Mouse (Mus musculus): Measurements from ENCODE around the gene Gm21680. TPM values are rescaled to one million over a fixed set of nuclear protein-coding genes. Genes with fewer than 3 reads are reported as not detected.

The Gm21680 gene
- polyA plus RNA-seq (2015; fragmentation: Illumina TruSeq; extraction: RNeasy Lipid Tissue Mini Kit (QIAGEN cat#74804); ENCODE audit: insufficient read depth, low read depth, low replicate concordance) = not detected

GRCm38 (mm10) chr5:25972563-25972962 is at the start of gene Gm21680:
TSS of gene Gm21680 (minus strand) at chr5:25972663.

GRCm38 (mm10) chr5:26004698-26005097 is 32.2 kb upstream of the Gm21680 start, which contains the start of gene Gm1979:
TSS of gene Gm1979 (minus strand) at chr5:26004798.

GRCm38 (mm10) chr5:25988550-25988949 is 16.1 kb upstream of the Gm21680 start, which contains the start of gene Gm21698:
TSS of gene Gm21698 (minus strand) at chr5:25988650.

DNA sequence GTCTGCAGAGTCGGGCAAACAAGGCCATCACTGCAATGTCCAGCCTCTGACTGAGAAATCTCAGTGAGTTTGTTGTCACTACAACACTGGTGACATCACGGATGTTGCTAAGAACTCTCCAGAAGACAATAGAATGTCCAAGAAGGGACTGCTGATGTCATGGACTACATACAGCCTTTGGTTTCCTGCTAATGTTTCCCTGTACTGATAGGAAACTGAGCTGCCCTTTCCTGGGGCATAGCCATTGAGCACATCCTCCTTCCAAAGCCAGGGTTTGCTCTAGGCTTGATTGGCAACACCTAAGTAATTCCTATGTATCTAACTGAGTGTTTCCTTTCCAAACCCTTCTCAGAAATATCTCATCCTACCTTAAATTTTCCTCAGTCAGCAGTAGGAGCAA is 18.1 kb downstream of the Gm21680 start, which contains the start of gene Gm21671:
Gene Gm21671, minus strand, starts transcription at position 101 of the 400 bp plus-strand sequence.

GRCm38 (mm10) chr5:25942281-25942680 is 30.2 kb downstream of the Gm21680 start, which contains the start of gene Gm21663:
TSS of gene Gm21663 (minus strand) at chr5:25942381.

Other genes starting within 250 kb of the Gm21680 start
- gene Actr3b, start 212.7 kb downstream of the Gm21680 start, polyA plus RNA-seq (2015; fragmentation: Illumina TruSeq; extraction: RNeasy Lipid Tissue Mini Kit (QIAGEN cat#74804); ENCODE audit: insufficient read depth, low read depth, low replicate concordance) = 0.54 TPM
- gene Gm21663, start 30.3 kb downstream of the Gm21680 start, polyA plus RNA-seq (2015; fragmentation: Illumina TruSeq; extraction: RNeasy Lipid Tissue Mini Kit (QIAGEN cat#74804); ENCODE audit: insufficient read depth, low read depth, low replicate concordance) = not detected
- not detected for gene Gm21671, start 18.2 kb downstream of the Gm21680 start, polyA plus RNA-seq (2015; fragmentation: Illumina TruSeq; extraction: RNeasy Lipid Tissue Mini Kit (QIAGEN cat#74804); ENCODE audit: insufficient read depth, low read depth, low replicate concordance)
- not detected for gene Gm21698, start 16.0 kb upstream of the Gm21680 start, polyA plus RNA-seq (2015; fragmentation: Illumina TruSeq; extraction: RNeasy Lipid Tissue Mini Kit (QIAGEN cat#74804); ENCODE audit: insufficient read depth, low read depth, low replicate concordance)
- gene Gm1979, start 32.1 kb upstream of the Gm21680 start, polyA plus RNA-seq (2015; fragmentation: Illumina TruSeq; extraction: RNeasy Lipid Tissue Mini Kit (QIAGEN cat#74804); ENCODE audit: insufficient read depth, low read depth, low replicate concordance) = not detected
- not detected for gene Gm5862, start 50.3 kb upstream of the Gm21680 start, polyA plus RNA-seq (2015; fragmentation: Illumina TruSeq; extraction: RNeasy Lipid Tissue Mini Kit (QIAGEN cat#74804); ENCODE audit: insufficient read depth, low read depth, low replicate concordance)
- not detected for gene Speer4a, start 66.9 kb upstream of the Gm21680 start, polyA plus RNA-seq (2015; fragmentation: Illumina TruSeq; extraction: RNeasy Lipid Tissue Mini Kit (QIAGEN cat#74804); ENCODE audit: insufficient read depth, low read depth, low replicate concordance)
- gene Gm7347, start 85.9 kb upstream of the Gm21680 start, polyA plus RNA-seq (2015; fragmentation: Illumina TruSeq; extraction: RNeasy Lipid Tissue Mini Kit (QIAGEN cat#74804); ENCODE audit: insufficient read depth, low read depth, low replicate concordance) = not detected
- not detected for gene Gm10471, start 116.6 kb upstream of the Gm21680 start, polyA plus RNA-seq (2015; fragmentation: Illumina TruSeq; extraction: RNeasy Lipid Tissue Mini Kit (QIAGEN cat#74804); ENCODE audit: insufficient read depth, low read depth, low replicate concordance)
- gene 5031410I06Rik, start 132.7 kb upstream of the Gm21680 start, polyA plus RNA-seq (2015; fragmentation: Illumina TruSeq; extraction: RNeasy Lipid Tissue Mini Kit (QIAGEN cat#74804); ENCODE audit: insufficient read depth, low read depth, low replicate concordance) = not detected
- not detected for gene Gm10220, start 148.8 kb upstream of the Gm21680 start, polyA plus RNA-seq (2015; fragmentation: Illumina TruSeq; extraction: RNeasy Lipid Tissue Mini Kit (QIAGEN cat#74804); ENCODE audit: insufficient read depth, low read depth, low replicate concordance)

Measured in pancreas, adult 10 weeks (tissue).